Mouse (Mus musculus) brain, adult 2 months (tissue): ENCODE results near the gene Usp16.
"Not testable (repeated sequence)": the region's sequence is repeated elsewhere in the genome, so short reads cannot be mapped to it uniquely, and the experiment has no call there.

ENCODE experiments used
- DNase-seq: peaks from one replicate; pipeline ENCODE4 v3.0.0; 2011; ENCODE audit warnings: low read depth, low spot score

The Usp16 gene

DNA sequence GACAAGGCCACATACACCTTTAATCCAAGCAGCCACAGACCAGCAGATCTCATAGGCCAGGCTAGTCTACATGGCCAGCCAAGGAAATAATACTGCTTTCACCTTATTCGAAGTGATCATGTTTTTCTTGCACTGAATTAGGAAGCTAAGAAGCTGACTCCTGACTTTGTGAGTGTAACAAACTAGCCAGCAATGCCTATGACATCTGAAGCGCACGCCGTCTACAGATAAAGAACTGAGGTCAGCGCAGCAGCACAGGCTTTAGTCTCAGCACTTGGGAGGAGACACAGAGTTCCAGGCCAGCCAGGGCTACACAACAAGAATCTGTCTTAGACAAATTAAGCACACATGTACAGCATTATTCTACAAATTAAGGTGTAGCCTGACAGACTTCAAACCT lies 32.2 kb downstream of the Usp16 start:
- no peak for DNase-seq

GRCm38 (mm10) chr16:87488605-87489004 lies 34.1 kb downstream of the Usp16 start:
- no peak for DNase-seq

GRCm38 (mm10) chr16:87492191-87492792 lies 37.8 kb downstream of the Usp16 start:
- not testable (repeated sequence) for DNase-seq

- peak; percentile 27 for DNase-seq
These were observed 40.6 kb downstream of the Usp16 start for GRCm38 (mm10) chr16:87494955-87495655.

DNA sequence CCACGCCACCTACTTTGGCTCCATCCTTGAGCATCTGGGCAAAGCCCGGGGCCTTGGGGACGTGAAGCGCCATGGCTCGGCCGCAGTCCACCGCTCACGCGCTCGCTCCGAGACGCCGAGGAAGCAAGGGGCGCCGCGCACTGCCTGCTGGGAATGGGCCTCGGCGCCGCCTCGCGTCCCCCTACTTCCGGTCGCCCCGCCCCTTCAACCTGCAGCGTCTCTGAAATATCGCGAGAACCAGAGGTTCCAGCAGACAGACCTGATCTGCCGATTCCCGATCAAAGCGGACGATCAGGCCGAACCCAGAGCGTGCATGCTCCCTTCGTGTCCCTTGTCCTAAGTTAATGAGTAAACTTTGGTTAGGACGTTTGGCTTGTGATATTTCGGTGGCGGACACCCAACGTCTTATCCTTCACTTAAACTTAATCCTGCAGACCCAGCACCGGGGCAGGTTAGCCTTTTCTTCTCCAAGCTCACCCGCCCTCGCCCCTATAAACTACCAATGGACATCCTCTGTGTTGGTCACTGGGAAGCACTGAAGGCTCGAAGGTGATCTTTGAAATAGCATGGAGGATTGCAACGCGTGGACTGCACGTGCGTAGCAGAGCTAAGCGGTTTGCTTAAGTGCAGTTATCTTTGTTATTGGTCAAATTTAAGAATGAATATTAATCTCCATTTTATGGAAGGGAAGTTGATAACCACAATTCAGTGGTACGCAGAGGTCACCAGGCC lies 41.4 kb downstream of the Usp16 start, which contains the start of gene Cct8:
TSS of gene Cct8 (minus strand) at position 158 of the 732 bp plus-strand sequence.
- peak; percentile 99 for DNase-seq

DNA sequence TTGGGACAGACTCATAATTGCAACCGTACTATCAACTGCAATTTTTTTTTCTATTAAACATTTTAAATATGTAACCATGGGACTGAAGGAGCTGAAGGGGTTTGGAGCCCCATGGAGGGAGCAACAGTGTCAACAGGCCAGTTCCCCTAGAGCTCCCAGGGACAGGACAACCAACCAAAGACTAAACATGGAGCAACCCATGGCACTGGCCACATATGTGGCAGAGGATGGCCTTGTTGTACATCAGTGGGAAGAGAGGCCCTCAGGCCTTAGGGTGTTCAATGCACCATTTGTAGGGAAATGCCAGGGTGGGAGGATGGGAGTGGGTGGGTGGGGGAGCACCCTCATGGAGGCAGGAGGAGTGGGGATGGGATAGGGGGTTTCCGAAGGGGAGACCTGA lies 42.2 kb downstream of the Usp16 start:
- no peak for DNase-seq

DNA sequence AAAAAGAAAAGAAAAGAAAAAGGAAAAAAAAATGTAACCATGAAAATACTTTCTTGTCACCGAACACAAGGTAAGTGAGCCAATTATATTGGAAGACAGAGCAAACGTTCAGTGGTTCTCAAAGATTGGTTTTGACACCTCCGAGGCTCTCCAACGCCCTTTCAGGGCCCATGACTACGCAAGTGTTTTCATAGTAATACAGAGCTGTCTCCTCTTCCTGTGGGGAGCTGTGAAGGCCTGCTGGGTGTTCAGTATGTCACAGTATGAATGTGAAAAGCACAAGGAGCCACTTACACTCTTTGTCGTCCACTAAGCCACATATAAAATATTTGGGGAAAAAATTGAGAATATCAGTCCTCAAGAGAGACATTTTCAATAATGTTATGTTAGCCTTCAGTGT lies 42.7 kb downstream of the Usp16 start:
- no peak for DNase-seq

GRCm38 (mm10) chr16:87499556-87499955 lies 45.1 kb downstream of the Usp16 start:
- no peak for DNase-seq

GRCm38 (mm10) chr16:87501304-87502078 lies 47.0 kb downstream of the Usp16 start:
- peak; percentile 20 for DNase-seq

GRCm38 (mm10) chr16:87511706-87512105 lies 57.2 kb downstream of the Usp16 start:
- peak; percentile 27 for DNase-seq

DNA sequence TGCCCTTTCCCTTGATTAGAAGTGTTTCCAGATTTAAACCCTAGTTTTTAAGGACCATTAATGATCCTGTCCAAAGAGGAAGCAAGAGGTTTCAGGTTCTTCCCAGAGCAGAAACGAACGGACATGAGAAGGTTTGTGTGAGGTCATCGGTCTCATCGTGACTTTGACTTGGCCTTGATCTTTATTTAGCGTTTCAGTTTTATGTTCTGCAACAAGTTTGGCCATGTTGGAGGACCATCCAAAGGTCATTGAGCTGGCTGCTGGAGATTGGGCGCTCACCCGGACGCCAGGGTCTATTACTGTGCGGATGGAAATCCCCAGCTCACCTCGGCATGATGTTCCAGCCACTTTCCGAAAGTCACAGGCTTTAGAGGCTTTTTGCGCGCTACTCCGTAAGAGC lies 57.8 kb downstream of the Usp16 start:
- no peak for DNase-seq

DNA sequence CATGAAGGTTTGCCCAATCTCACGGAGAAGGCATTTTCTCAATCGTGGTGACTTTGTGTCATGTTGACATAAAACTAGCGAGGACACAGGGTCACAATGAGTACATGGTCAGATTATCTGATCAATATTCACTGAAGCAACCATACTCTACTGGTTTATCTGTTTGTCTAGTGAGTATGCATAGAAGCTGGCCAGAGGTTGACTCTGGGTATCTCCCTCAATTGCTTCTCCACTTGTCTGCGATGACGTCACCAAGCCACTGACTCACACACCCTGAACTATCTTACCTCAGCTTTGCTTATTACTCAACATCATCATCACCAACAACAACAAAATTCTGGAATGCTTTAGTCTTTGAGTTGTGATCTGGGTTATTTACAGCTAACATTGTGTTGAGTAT lies 69.7 kb downstream of the Usp16 start:
- DNase-seq = no peak

DNA sequence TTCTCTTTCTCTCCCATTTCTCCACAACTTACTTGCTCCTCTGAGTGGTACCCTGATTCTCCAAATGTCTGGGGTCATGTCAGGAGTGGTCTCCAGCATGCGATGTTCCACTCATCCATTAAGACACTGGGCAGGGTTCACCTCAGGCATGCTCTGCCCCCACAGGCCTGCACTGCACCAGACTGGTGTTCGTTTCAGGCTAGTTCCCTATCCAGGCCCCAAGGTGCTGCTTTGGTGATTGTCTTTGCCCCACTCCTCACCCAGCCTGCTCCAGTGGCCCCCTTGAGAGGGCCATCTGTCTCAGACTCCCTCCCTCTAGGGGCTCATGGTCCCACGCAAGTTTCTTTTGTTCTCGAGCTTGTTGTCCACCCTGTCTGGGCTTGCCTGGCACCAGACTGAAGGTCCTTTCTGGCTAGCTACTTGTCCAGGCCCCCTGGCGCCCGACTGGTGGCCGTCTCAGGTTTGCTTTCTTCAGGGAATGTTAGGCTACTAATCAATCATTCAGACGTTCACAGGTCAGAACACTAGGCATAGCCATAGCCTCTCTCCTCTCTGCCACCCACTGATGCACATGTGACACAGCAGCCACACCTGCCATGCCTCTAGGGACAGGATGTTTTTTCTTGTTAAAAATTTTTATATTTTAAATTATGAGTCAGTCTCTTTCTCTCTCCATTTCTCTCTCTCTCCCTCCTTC lies 73.2 kb downstream of the Usp16 start:
- no peak for DNase-seq

DNA sequence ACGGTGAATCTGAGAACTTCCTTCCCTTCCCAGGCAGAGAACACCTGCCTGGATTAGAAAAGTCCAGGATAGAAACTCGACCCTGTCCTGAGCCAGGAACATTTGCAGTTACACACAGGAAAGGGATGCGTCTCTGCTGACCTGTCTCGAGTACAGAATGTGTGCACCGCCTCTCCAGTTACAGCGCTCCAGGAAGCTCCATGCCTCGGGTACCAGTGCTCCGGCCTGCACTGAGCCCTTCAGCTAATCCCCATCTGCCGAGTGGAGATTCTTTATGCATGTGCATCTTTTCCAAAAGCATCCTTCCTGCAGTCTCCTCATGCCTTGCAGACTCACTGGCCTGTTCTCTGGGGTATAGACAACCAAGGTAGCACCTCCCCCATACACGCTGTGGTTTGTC lies 74.3 kb downstream of the Usp16 start:
- no peak for DNase-seq
